Mouse (Mus musculus) gastrocnemius, postnatal 14 days (tissue): ENCODE data around the gene Fgfr2. TPM values are rescaled to one million over a fixed set of nuclear protein-coding genes. Genes with fewer than 3 reads are reported as not detected.

Experiments
- DNase-seq: peaks from one replicate; pipeline ENCODE4 v3.0.0; 2021; ENCODE audit warnings: mixed read lengths
- intact Hi-C: fragments of 180-260 bp; cut with DNase I; formaldehyde crosslinking; loops from one replicate; pipeline ENCODE4 v1.15.1; 2025; ENCODE audit warnings: low total_unique reads
- total RNA-seq, 2 experiments: library from RNA; stranded (reverse); gene quantifications; 2 replicates each; pipeline ENCODE4 v1.2.3; 2021

Gene Fgfr2
- total RNA-seq, 2 experiments from 2014 or later, result 1.2 to 1.8 TPM

- no peak for DNase-seq
- intact Hi-C loops, result no loop called here
These were observed 2190.2 kb downstream of the Fgfr2 start for GRCm38 (mm10) chr7:130932921-130933320.

- intact Hi-C loops, result no loop called here
- DNase-seq, result no peak
These were observed 2192.7 kb downstream of the Fgfr2 start for GRCm38 (mm10) chr7:130930401-130930800.

GRCm38 (mm10) chr7:130922981-130923731 lies 2200.0 kb downstream of the Fgfr2 start:
- intact Hi-C loops, result no loop called here
- peak; percentile 29 for DNase-seq

- no peak for DNase-seq
- intact Hi-C loops, result loop anchor here (5.0 kb wide), 1 partner anchor 91 kb away; no protein-coding TSS in a partner anchor
These were observed 2204.9 kb downstream of the Fgfr2 start for GRCm38 (mm10) chr7:130918260-130918659.

- intact Hi-C loops, result loop anchor here (5.0 kb wide), 1 partner anchor 88 kb away; no protein-coding TSS in a partner anchor
These were observed 2208.3 kb downstream of the Fgfr2 start for GRCm38 (mm10) chr7:130914693-130915363.

GRCm38 (mm10) chr7:130910841-130911240 lies 2212.3 kb downstream of the Fgfr2 start:
- intact Hi-C loops, result no loop called here

More at GRCm38 (mm10) chr7:130914693-130915363, 2208.3 kb downstream of the Fgfr2 start:
- DNase-seq, result no peak

GRCm38 (mm10) chr7:130904571-130905365 lies 2218.4 kb downstream of the Fgfr2 start:
- intact Hi-C loops, result no loop called here

More at GRCm38 (mm10) chr7:130910841-130911240, 2212.3 kb downstream of the Fgfr2 start:
- no peak for DNase-seq

GRCm38 (mm10) chr7:130903505-130904074 lies 2219.6 kb downstream of the Fgfr2 start:
- intact Hi-C loops, result no loop called here
- no peak for DNase-seq

More at GRCm38 (mm10) chr7:130904571-130905365, 2218.4 kb downstream of the Fgfr2 start:
- DNase-seq, result no peak

- intact Hi-C loops, result no loop called here
- DNase-seq, result no peak
These were observed 2220.2 kb downstream of the Fgfr2 start for GRCm38 (mm10) chr7:130902929-130903328.

- DNase-seq, result no peak
- intact Hi-C loops, result no loop called here
These were observed 2222.8 kb downstream of the Fgfr2 start for GRCm38 (mm10) chr7:130900233-130900848.

GRCm38 (mm10) chr7:130898373-130898772 lies 2224.8 kb downstream of the Fgfr2 start:
- intact Hi-C loops, result no loop called here
- DNase-seq, result no peak

GRCm38 (mm10) chr7:130897201-130897600 lies 2225.9 kb downstream of the Fgfr2 start:
- no peak for DNase-seq
- intact Hi-C loops, result no loop called here

- intact Hi-C loops, result no loop called here
- DNase-seq, result no peak
These were observed 2227.1 kb downstream of the Fgfr2 start for GRCm38 (mm10) chr7:130896064-130896463.

GRCm38 (mm10) chr7:130895618-130895945 lies 2227.6 kb downstream of the Fgfr2 start:
- no peak for DNase-seq
- intact Hi-C loops, result no loop called here

GRCm38 (mm10) chr7:130894931-130895617 lies 2228.1 kb downstream of the Fgfr2 start:
- intact Hi-C loops, result no loop called here

GRCm38 (mm10) chr7:130892973-130893372 lies 2230.2 kb downstream of the Fgfr2 start:
- intact Hi-C loops, result no loop called here
- no peak for DNase-seq

More at GRCm38 (mm10) chr7:130894931-130895617, 2228.1 kb downstream of the Fgfr2 start:
- no peak for DNase-seq

GRCm38 (mm10) chr7:130890871-130891270 lies 2232.3 kb downstream of the Fgfr2 start:
- intact Hi-C loops, result no loop called here
- DNase-seq, result no peak

- intact Hi-C loops, result no loop called here
- no peak for DNase-seq
These were observed 2235.2 kb downstream of the Fgfr2 start for GRCm38 (mm10) chr7:130887946-130888345.

GRCm38 (mm10) chr7:130886246-130886645 lies 2236.9 kb downstream of the Fgfr2 start:
- intact Hi-C loops, result no loop called here
- no peak for DNase-seq
